Mouse (Mus musculus): ENCODE measurements around the gene Fgfr2. TPM values are rescaled to one million over a fixed set of nuclear protein-coding genes. Genes with fewer than 3 reads are reported as not detected.

The Fgfr2 gene
- polyA plus RNA-seq, 1 experiment from 2014 or later: 20.3 TPM

- Histone ChIP-seq H3K4me3 (ENCODE audit: low read length) (no peak overlapping the region), H3K9ac (ENCODE audit: low read length) (0 out of 2 replicates have a peak overlapping the region, but pooled peaks have one; percentile 17), H3K36me3 (ENCODE audit: control insufficient read depth, insufficient read depth) (peaks cover 5% of the 10 kb centered on the region; the same call in 1 of the 2 replicates), H3K4me2 (ENCODE audit: low read depth, low read length) (no peak overlapping the region), H3K27me3 (ENCODE audit: control insufficient read depth, insufficient read depth, low read length) (no peaks in the 10 kb centered on the region), H3K9me3 (replicated peaks; ENCODE audit: control insufficient read depth, low read length) (no peaks in the 10 kb centered on the region), H3K4me1 (ENCODE audit: control insufficient read depth, insufficient read depth, low read length) (peaks cover 32% of the 10 kb centered on the region), H3K27ac (ENCODE audit: low read length) (peak overlapping the region; percentile 74)
- WGBS: 50% methylated on average over 9 of the region's 9 CpGs
- no peak for ATAC-seq (replicated peaks; ENCODE audit: extremely low read depth, insufficient read depth, low FRiP score)
Measured at GRCm38 (mm10) chr7:133059517-133060104, 63.5 kb downstream of the Fgfr2 start.

- H3K27ac ChIP-seq (ENCODE audit: low read length): peak overlapping the region; percentile 74
- no peaks in the 10 kb centered on the region for H3K27me3 ChIP-seq (ENCODE audit: control insufficient read depth, insufficient read depth, low read length)
- H3K9me3 ChIP-seq (replicated peaks; ENCODE audit: control insufficient read depth, low read length): no peaks in the 10 kb centered on the region
- H3K9ac ChIP-seq (ENCODE audit: low read length): no peak overlapping the region
- peaks cover 4% of the 10 kb centered on the region; the same call in 1 of the 2 replicates for H3K36me3 ChIP-seq (ENCODE audit: control insufficient read depth, insufficient read depth)
- 21% methylated on average over 6 of the region's 6 CpGs for WGBS
- 0 out of 2 replicates have a peak, but pooled peaks have one; percentile 6 for ATAC-seq (replicated peaks; ENCODE audit: extremely low read depth, insufficient read depth, low FRiP score)
- H3K4me1 ChIP-seq (ENCODE audit: control insufficient read depth, insufficient read depth, low read length): peaks cover 32% of the 10 kb centered on the region
- peak overlapping the region; percentile 8; the same call in 1 of the 2 replicates for H3K4me2 ChIP-seq (ENCODE audit: low read depth, low read length)
- H3K4me3 ChIP-seq (ENCODE audit: low read length): no peak overlapping the region
Measured at GRCm38 (mm10) chr7:133059150-133059509, 64.0 kb downstream of the Fgfr2 start.

- H3K4me3 ChIP-seq (ENCODE audit: low read length): no peak overlapping the region
- H3K27ac ChIP-seq (ENCODE audit: low read length): peak overlapping the region; percentile 77
- peak; percentile 74 for ATAC-seq (replicated peaks; ENCODE audit: extremely low read depth, insufficient read depth, low FRiP score)
- 49% methylated on average over 12 of the region's 12 CpGs for WGBS
- H3K9ac ChIP-seq (ENCODE audit: low read length): no peak overlapping the region
- peaks cover 2% of the 10 kb centered on the region; the same call in 1 of the 2 replicates for H3K36me3 ChIP-seq (ENCODE audit: control insufficient read depth, insufficient read depth)
- H3K27me3 ChIP-seq (ENCODE audit: control insufficient read depth, insufficient read depth, low read length): no peaks in the 10 kb centered on the region
- peak overlapping the region; percentile 8; the same call in 1 of the 2 replicates for H3K4me2 ChIP-seq (ENCODE audit: low read depth, low read length)
- peaks cover 33% of the 10 kb centered on the region for H3K4me1 ChIP-seq (ENCODE audit: control insufficient read depth, insufficient read depth, low read length)
- no peaks in the 10 kb centered on the region for H3K9me3 ChIP-seq (replicated peaks; ENCODE audit: control insufficient read depth, low read length)
Measured at GRCm38 (mm10) chr7:133058496-133059149, 64.5 kb downstream of the Fgfr2 start.

- Histone ChIP-seq H3K4me1 (ENCODE audit: control insufficient read depth, insufficient read depth, low read length) (peaks cover 47% of the 10 kb centered on the region), H3K9ac (ENCODE audit: low read length) (no peak overlapping the region), H3K4me3 (ENCODE audit: low read length) (no peak overlapping the region), H3K27me3 (ENCODE audit: control insufficient read depth, insufficient read depth, low read length) (no peaks in the 10 kb centered on the region), H3K4me2 (ENCODE audit: low read depth, low read length) (no peak overlapping the region), H3K36me3 (ENCODE audit: control insufficient read depth, insufficient read depth) (peaks cover 7% of the 10 kb centered on the region; the same call in 1 of the 2 replicates), H3K27ac (ENCODE audit: low read length) (no peak overlapping the region), H3K9me3 (replicated peaks; ENCODE audit: control insufficient read depth, low read length) (no peaks in the 10 kb centered on the region)
- 90% methylated on average over 8 of the region's 8 CpGs for WGBS
- no peak for ATAC-seq (replicated peaks; ENCODE audit: extremely low read depth, insufficient read depth, low FRiP score)
Measured at GRCm38 (mm10) chr7:133056924-133057323, 66.2 kb downstream of the Fgfr2 start.

GRCm38 (mm10) chr7:133054486-133054885, 68.7 kb downstream of the Fgfr2 start:
- ATAC-seq (replicated peaks; ENCODE audit: extremely low read depth, insufficient read depth, low FRiP score): no peak
- H3K9me3 ChIP-seq (replicated peaks; ENCODE audit: control insufficient read depth, low read length): no peaks in the 10 kb centered on the region
- no peak overlapping the region for H3K9ac ChIP-seq (ENCODE audit: low read length)
- WGBS: 94% methylated on average over 5 of the region's 5 CpGs
- no peak overlapping the region for H3K27ac ChIP-seq (ENCODE audit: low read length)
- H3K27me3 ChIP-seq (ENCODE audit: control insufficient read depth, insufficient read depth, low read length): no peaks in the 10 kb centered on the region
- H3K4me3 ChIP-seq (ENCODE audit: low read length): no peak overlapping the region
- H3K36me3 ChIP-seq (ENCODE audit: control insufficient read depth, insufficient read depth): peaks cover 7% of the 10 kb centered on the region; the same call in 1 of the 2 replicates
- H3K4me1 ChIP-seq (ENCODE audit: control insufficient read depth, insufficient read depth, low read length): peaks cover 39% of the 10 kb centered on the region
- H3K4me2 ChIP-seq (ENCODE audit: low read depth, low read length): no peak overlapping the region

GRCm38 (mm10) chr7:133053757-133054156, 69.4 kb downstream of the Fgfr2 start:
- Histone ChIP-seq H3K27ac (ENCODE audit: low read length) (peak overlapping the region; percentile 85), H3K9ac (ENCODE audit: low read length) (no peak overlapping the region), H3K4me1 (ENCODE audit: control insufficient read depth, insufficient read depth, low read length) (peaks cover 32% of the 10 kb centered on the region), H3K27me3 (ENCODE audit: control insufficient read depth, insufficient read depth, low read length) (no peaks in the 10 kb centered on the region), H3K4me3 (ENCODE audit: low read length) (no peak overlapping the region), H3K9me3 (replicated peaks; ENCODE audit: control insufficient read depth, low read length) (no peaks in the 10 kb centered on the region), H3K4me2 (ENCODE audit: low read depth, low read length) (no peak overlapping the region), H3K36me3 (ENCODE audit: control insufficient read depth, insufficient read depth) (peaks cover 7% of the 10 kb centered on the region; the same call in 1 of the 2 replicates)
- 84% methylated on average over 9 of the region's 9 CpGs for WGBS
- no peak for ATAC-seq (replicated peaks; ENCODE audit: extremely low read depth, insufficient read depth, low FRiP score)

GRCm38 (mm10) chr7:133052819-133053218, 70.3 kb downstream of the Fgfr2 start:
- H3K27ac ChIP-seq (ENCODE audit: low read length): peak overlapping the region; percentile 85
- H3K36me3 ChIP-seq (ENCODE audit: control insufficient read depth, insufficient read depth): peaks cover 7% of the 10 kb centered on the region; the same call in 1 of the 2 replicates
- peak; percentile 75; the same call in 1 of the 2 replicates for ATAC-seq (replicated peaks; ENCODE audit: extremely low read depth, insufficient read depth, low FRiP score)
- H3K4me1 ChIP-seq (ENCODE audit: control insufficient read depth, insufficient read depth, low read length): peaks cover 31% of the 10 kb centered on the region
- no peak overlapping the region for H3K4me3 ChIP-seq (ENCODE audit: low read length)
- no peaks in the 10 kb centered on the region for H3K9me3 ChIP-seq (replicated peaks; ENCODE audit: control insufficient read depth, low read length)
- no peak overlapping the region; the same call in 1 of the 2 replicates for H3K9ac ChIP-seq (ENCODE audit: low read length)
- no peak overlapping the region for H3K4me2 ChIP-seq (ENCODE audit: low read depth, low read length)
- H3K27me3 ChIP-seq (ENCODE audit: control insufficient read depth, insufficient read depth, low read length): no peaks in the 10 kb centered on the region
- 53% methylated on average over 8 of the region's 8 CpGs for WGBS

GRCm38 (mm10) chr7:133050681-133051080, 72.5 kb downstream of the Fgfr2 start:
- Histone ChIP-seq H3K4me1 (ENCODE audit: control insufficient read depth, insufficient read depth, low read length) (peaks cover 27% of the 10 kb centered on the region), H3K9ac (ENCODE audit: low read length) (no peak overlapping the region), H3K36me3 (ENCODE audit: control insufficient read depth, insufficient read depth) (peaks cover 5% of the 10 kb centered on the region; the same call in 1 of the 2 replicates), H3K27me3 (ENCODE audit: control insufficient read depth, insufficient read depth, low read length) (no peaks in the 10 kb centered on the region), H3K9me3 (replicated peaks; ENCODE audit: control insufficient read depth, low read length) (no peaks in the 10 kb centered on the region), H3K4me2 (ENCODE audit: low read depth, low read length) (no peak overlapping the region), H3K4me3 (ENCODE audit: low read length) (no peak overlapping the region), H3K27ac (ENCODE audit: low read length) (no peak overlapping the region)
- no peak for ATAC-seq (replicated peaks; ENCODE audit: extremely low read depth, insufficient read depth, low FRiP score)
- WGBS: 65% methylated on average over 6 of the region's 6 CpGs

- Histone ChIP-seq H3K27me3 (ENCODE audit: control insufficient read depth, insufficient read depth, low read length) (no peaks in the 10 kb centered on the region), H3K27ac (ENCODE audit: low read length) (0 out of 2 replicates have a peak overlapping the region, but pooled peaks have one; percentile 7), H3K4me3 (ENCODE audit: low read length) (no peak overlapping the region), H3K9me3 (replicated peaks; ENCODE audit: control insufficient read depth, low read length) (no peaks in the 10 kb centered on the region), H3K4me2 (ENCODE audit: low read depth, low read length) (no peak overlapping the region), H3K9ac (ENCODE audit: low read length) (no peak overlapping the region), H3K4me1 (ENCODE audit: control insufficient read depth, insufficient read depth, low read length) (peaks cover 22% of the 10 kb centered on the region), H3K36me3 (ENCODE audit: control insufficient read depth, insufficient read depth) (0 out of 2 replicates have a peak, but pooled peaks cover 3% of the 10 kb centered on the region)
- 57% methylated on average over 3 of the region's 3 CpGs for WGBS
- no peak for ATAC-seq (replicated peaks; ENCODE audit: extremely low read depth, insufficient read depth, low FRiP score)
Measured at GRCm38 (mm10) chr7:133048085-133048630, 75.0 kb downstream of the Fgfr2 start.
